Mouse (Mus musculus): ENCODE results near the gene Znhit3.

GRCm38 (mm10) chr11:84957591-84958270 is 41.6 kb upstream of the Znhit3 start, which contains the start of gene Car4:
- TF ChIP-seq CTCF (IDR thresholded peaks at IDR 0.05; ENCODE audit: low read depth) (no peak), EP300 (optimal IDR thresholded peaks at IDR 0.05) (no peak)
